ENCODE assay signal across 8 mouse cellular contexts in genomic region chr9:67041840-67042812, GRCm38 (mm10). TPM values are rescaled to one million over a fixed set of nuclear protein-coding genes. Genes with fewer than 3 reads are reported as not detected.
DNase-seq lines count a peak whose midpoint lies in the region; ATAC-seq and TF ChIP-seq lines count a peak whose summit lies in the region.

No protein-coding gene starts in this region.

- peak overlapping the region; percentile 31; the same call in 1 of the 2 replicates for H3K9ac ChIP-seq in hindbrain, postnatal 0 days (replicated peaks; ENCODE audit: low read length)

- H3K4me3 ChIP-seq in layer of hippocampus, adult 2 months = peak overlapping the region; percentile 83
- peak overlapping the region; percentile 89 for H3K4me3 ChIP-seq in embryonic facial prominence, embryonic 10.5 days
- peak overlapping the region; percentile 76 for H3K4me3 ChIP-seq in hindbrain, postnatal 0 days (ENCODE audit: low read length)

- H3K4me1 ChIP-seq in embryonic facial prominence, embryonic 10.5 days = peaks cover 84% of the 10 kb centered on the region
- H3K4me1 ChIP-seq in hindbrain, postnatal 0 days (ENCODE audit: insufficient read depth, low read length) = peaks cover 37% of the 10 kb centered on the region; the same call in 1 of the 2 replicates

- ATAC-seq in hindbrain, postnatal 0 days = no peak

- 57% methylated on average over 14 of the region's 14 CpGs for WGBS in embryonic facial prominence, embryonic 10.5 days
- 46% methylated on average over 14 of the region's 14 CpGs for WGBS in hindbrain, postnatal 0 days

- H3K4me2 ChIP-seq in hindbrain, postnatal 0 days (ENCODE audit: low read depth, low read length) = peak overlapping the region; percentile 56

- H3K9me3 ChIP-seq in embryonic facial prominence, embryonic 10.5 days = no peaks in the 10 kb centered on the region
- H3K9me3 ChIP-seq in hindbrain, postnatal 0 days (ENCODE audit: low read length) = no peaks in the 10 kb centered on the region

- peaks cover 31% of the 10 kb centered on the region for H3K36me3 ChIP-seq in embryonic facial prominence, embryonic 10.5 days (replicated peaks)
- H3K36me3 ChIP-seq in hindbrain, postnatal 0 days (ENCODE audit: insufficient read depth, low read length) = no peaks in the 10 kb centered on the region

- peaks cover 5% of the 10 kb centered on the region for H3K27me3 ChIP-seq in embryonic facial prominence, embryonic 10.5 days (replicated peaks; ENCODE audit: low read depth, poor library complexity, severe bottlenecking)
- H3K27me3 ChIP-seq in hindbrain, postnatal 0 days (ENCODE audit: insufficient read depth, low read length) = no peaks in the 10 kb centered on the region

- DNase-seq in layer of hippocampus, adult 2 months (ENCODE audit: low spot score in 2 of 2) = no peak
- no peak for DNase-seq in layer of hippocampus, postnatal 25 days (ENCODE audit: extremely low spot score in 1 of 2, low spot score in 1 of 2)
- DNase-seq in embryonic facial prominence, embryonic 10.5 days (ENCODE audit: low spot score) = no peak
- no peak for DNase-seq in hindbrain, postnatal 0 days (ENCODE audit: low spot score)
- peak; percentile 6 for DNase-seq in naive thymus-derived CD4-positive, alpha-beta T cell, adult 2 months (ENCODE audit: low read depth)
- DNase-seq in left cerebral cortex, adult 8-10 months (ENCODE audit: low spot score in 2 of 2) = no peak
- DNase-seq in frontal cortex, postnatal 14 days (ENCODE audit: low spot score in 2 of 2) = no peak
- no peak for DNase-seq in adrenal gland, postnatal 10 days

- no peak for TF ChIP-seq CTCF in layer of hippocampus, adult 2 months (conservative IDR thresholded peaks at IDR 0.05)
- no peak for TF ChIP-seq CTCF in hindbrain, postnatal 0 days (IDR thresholded peaks at IDR 0.05; ENCODE audit: low read depth)

- H3K27ac ChIP-seq in layer of hippocampus, adult 2 months = peak overlapping the region; percentile 68
- H3K27ac ChIP-seq in embryonic facial prominence, embryonic 10.5 days (replicated peaks) = peak overlapping the region; percentile 63; the same call in 1 of the 2 replicates
- H3K27ac ChIP-seq in hindbrain, postnatal 0 days = no peak overlapping the region

RNA-seq across cellular contexts. Expression of gene Tpm1, which starts 7.1 kb away (rescaled TPM):
- 100 to 1,000 TPM; 213 to 215 TPM for total RNA-seq in layer of hippocampus, adult 2 months (2021)
- total RNA-seq in layer of hippocampus, postnatal 25 days (2021) = 100 to 1,000 TPM; 246 to 257 TPM
- polyA plus RNA-seq in embryonic facial prominence, embryonic 10.5 days (2016; fragmentation: Nextera tagmentation; extraction: Ambion mirVana) = 331 and 369 TPM in 2 replicates
- 98.8 and 120 TPM in 2 replicates for total RNA-seq in hindbrain, postnatal 0 days (2014; rRNA removed)
- polyA plus RNA-seq in hindbrain, postnatal 0 days (2015; fragmentation: Nextera tagmentation; extraction: Ambion mirVana) = 177 and 180 TPM in 2 replicates
- 100 to 1,000 TPM; 208 to 237 (median 224) TPM for total RNA-seq in left cerebral cortex, adult 8-10 months (2022)
- total RNA-seq in adrenal gland, postnatal 10 days (2021) = 100 to 1,000 TPM; 371 to 920 TPM
